Mouse (Mus musculus): ENCODE data around the gene Nbea.
"Not testable (repeated sequence)": the region's sequence is repeated elsewhere in the genome, so short reads cannot be mapped to it uniquely, and the experiment has no call there.

Nbea gene

DNA sequence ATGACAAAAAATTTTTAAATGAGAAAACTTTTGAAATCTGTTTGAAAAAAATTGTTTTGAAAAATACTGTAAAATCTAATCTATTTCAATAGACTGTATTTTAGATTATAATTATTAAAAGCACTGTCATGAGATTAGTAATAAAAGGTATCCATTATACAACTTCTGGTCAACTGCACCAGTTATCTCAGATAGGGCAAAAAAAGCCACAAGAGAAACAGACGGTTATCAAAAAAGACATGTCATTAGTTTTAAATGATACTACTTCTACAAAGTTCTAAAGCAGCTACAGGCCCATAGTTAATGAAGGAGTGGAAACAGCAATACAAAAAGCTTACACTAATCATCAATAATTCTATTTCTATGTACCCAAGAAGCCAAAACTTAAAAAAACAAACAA, 144.0 kb downstream of the Nbea start:
- no peak for DNase-seq (ENCODE audit: low read depth in 2 of 2, low spot score in 2 of 2)

DNA sequence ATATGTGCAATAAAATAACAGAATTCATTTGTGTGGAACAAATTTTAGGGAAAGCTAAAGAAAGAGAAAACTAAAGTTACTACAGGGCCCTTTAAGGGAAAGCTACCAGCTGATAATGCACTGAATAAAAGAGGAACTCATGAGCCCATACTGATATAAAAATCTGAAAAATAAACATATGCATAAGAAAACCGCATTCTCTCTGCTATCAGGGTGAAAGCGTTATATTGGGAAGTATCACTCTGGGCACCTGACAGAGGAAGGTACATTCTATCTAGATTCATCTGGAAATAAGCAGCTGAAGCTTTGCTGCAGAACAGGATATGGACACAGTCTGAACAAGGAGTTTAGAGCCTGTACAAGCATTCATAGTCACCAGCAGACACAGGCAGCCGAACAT, 148.9 kb downstream of the Nbea start:
- no peak for DNase-seq (ENCODE audit: low read depth in 2 of 2, low spot score in 2 of 2)

DNA sequence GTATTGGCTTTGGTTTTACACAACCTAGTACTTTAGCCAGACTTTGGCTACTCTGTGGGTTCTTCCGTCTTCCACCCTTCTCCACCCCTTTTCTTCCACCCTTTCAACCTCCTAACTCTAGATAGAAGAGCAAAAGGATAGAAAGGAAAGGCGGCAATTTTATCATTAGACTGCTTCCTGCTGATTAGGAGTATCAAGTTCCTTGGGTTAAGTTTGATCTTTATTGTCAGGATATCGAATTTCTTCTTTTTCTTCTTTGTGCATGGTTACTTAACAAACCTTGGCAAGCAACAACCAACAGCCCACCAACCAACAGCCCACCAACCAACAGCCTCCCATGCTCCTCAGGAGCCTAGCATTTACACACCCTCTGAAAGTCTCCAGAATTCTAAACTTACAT, 165.0 kb downstream of the Nbea start:
- DNase-seq (ENCODE audit: low read depth in 2 of 2, low spot score in 2 of 2): no peak

DNA sequence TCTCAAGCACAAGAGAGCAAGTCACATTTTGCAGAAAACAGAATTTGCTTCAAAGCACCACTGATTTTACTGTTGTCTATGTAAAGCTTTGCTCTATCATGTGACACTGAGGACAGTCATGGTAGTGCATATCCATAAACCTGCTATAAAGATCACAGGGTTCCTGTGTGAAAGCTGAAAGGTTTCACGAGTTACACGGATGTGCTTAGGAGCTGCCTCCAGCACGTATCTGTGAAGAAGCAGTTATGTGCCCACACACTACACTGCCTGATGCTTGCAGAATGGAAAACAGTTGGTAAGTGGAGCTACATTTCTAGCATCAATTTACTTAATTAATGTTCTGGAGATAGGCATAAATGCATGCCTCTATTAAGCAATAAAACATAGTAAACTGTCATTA, 172.4 kb downstream of the Nbea start:
- DNase-seq (ENCODE audit: low read depth in 2 of 2, low spot score in 2 of 2): no peak

DNA sequence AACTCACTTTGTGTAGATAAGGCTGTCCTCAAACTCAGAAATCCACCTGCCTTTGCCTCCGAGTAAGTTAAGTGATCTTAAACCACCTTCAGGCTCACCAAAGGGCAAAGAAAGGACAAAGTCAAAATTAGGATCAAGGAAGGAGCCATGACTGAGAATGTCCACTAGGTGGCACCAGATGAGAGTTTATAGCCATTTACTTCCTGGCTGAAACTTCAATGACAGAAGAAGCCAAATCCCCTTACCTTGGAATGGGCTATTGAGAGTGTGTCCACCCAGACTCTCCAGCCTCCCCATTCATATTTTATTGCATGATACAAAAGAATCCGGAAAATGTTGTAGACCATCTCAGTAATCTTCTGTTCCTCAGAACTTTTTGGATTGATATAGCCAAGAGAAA, 175.5 kb downstream of the Nbea start:
- DNase-seq (ENCODE audit: low read depth in 2 of 2, low spot score in 2 of 2): no peak

DNA sequence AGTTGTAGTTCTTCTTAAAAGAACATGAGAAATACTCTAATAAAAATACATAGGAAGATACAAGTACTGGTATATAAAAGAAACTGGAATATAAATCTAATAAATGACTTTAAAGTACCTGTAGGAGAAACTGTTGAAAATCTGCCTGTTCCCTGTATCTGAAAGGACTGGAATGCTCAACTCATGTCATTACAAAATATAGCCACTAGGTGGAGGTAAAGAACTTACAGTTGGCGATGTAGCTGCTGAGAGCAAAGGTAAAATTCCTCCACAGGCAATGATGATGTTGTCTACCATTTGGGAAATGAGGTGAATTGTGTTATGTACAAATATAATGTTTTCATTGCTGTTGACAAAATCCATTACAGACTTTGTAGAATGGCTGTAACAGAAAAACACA, 183.2 kb downstream of the Nbea start:
- no peak for DNase-seq (ENCODE audit: low read depth in 2 of 2, low spot score in 2 of 2)

DNA sequence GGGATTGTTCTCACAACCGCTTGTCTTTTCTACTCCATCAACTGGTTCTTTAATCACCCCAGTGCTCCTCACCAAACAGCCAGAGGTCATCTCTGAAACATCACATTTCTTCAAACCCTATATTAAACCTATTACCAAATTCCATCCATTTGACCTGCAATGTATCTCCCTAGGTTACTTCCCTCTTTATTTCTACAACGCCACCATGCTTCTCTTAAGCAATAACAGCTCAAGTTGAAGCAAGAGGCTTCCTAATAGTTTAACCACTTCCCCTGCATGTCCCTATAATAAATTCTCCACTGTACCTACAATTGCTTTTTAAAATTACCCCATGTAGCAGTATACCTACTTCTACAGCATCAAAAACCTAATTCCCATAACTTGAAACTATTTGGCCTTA, 205.1 kb downstream of the Nbea start:
- DNase-seq (ENCODE audit: low read depth in 2 of 2, low spot score in 2 of 2): no peak

DNA sequence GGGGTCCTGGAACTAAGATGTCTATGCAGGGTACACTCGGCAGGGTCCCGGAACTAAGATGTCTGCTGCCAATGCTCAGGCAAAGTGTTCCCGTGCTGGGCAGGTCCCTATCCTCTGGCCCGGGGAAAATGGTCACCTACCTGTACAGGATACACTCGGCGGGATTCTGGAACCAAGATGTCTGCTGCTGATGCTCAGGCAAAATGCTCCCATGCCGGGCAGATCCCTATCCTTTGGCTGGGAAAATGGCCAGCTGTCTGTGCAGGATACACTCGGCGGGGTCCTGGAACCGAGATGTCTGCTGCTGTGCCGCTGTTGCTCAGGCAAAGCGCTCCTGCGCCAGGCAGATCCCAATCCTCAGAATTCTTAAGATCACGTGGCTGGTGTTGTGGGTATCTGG, 206.5 kb downstream of the Nbea start:
- DNase-seq (ENCODE audit: low read depth in 2 of 2, low spot score in 2 of 2): not testable (repeated sequence)

DNA sequence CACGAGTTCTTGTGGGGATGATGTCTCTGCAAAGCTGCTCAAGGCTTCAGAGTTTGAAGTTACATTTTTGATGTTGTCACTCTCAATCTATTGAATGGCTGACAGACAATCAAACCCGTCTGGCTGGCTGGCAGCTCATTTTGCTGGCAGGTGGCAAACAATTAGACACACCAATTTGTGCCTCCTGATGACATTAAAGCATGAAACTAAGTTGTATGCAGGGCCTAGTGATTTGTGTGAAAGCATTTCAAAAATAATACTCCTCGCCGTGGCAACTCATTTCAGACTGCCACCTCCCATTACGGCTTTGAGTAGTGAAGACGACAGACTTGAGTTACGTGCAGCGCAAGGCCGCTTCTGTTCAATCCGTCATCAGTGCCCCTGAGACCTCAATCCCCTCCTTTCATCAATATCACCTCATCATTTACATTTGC, 217.8 kb downstream of the Nbea start:
- no peak for DNase-seq (ENCODE audit: low read depth in 2 of 2, low spot score in 2 of 2)

DNA sequence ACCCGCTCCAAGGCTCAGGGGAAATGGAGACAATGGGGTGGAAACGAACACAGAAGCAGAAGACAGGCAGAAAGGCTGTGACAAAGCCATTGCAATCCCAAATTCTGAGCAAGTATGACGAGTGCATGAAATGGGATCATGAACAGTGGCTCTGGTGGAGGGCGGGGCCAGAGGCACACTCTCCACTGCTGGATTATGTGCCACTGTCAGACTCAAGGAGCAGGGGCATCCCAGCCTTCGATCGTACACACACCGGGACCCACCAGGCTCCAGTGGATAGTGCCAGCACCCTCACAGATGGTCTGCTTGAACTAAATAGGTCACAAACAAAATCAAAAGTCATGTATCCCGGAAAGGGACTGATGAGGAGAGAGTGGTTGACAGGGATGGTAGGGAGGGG, 220.5 kb downstream of the Nbea start:
- DNase-seq (ENCODE audit: low read depth in 2 of 2, low spot score in 2 of 2): no peak

DNA sequence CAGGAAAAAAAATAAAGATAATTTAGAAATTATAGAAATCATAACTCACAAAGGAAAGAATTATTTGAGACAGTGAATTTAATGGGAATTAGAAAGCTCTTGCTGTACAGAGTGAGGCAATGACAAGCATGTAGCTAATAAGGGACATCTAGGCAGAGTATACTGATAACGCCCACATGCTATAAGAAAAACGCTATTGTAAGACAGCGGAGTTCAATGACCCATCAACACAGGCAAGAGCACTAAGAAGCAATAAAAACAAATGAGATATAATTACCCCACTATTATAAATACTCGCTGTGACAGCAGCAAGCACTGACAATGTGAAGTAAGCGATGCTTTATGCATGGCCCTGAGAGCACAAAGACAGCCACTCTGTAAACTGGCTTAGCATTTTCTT, 233.5 kb downstream of the Nbea start:
- no peak for DNase-seq (ENCODE audit: low read depth in 2 of 2, low spot score in 2 of 2)

DNA sequence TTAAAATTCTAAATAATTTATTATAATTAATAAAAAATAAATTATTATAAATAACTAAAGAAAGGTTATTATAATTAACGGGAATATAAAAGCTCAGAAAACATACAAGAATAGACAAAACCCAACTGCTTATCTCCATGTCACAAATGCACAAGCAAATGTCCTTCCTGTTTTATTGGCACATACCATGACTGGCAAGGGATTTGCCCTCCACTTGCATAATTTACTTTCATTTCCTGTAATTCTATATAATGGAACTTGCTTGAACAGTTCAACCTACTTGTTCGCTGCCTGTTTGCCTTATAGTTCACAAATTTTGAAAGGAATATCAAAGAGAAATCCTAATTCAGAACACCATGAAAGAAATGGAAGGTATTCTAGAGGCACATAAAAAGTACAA, 234.4 kb downstream of the Nbea start:
- DNase-seq (ENCODE audit: low read depth in 2 of 2, low spot score in 2 of 2): no peak

DNA sequence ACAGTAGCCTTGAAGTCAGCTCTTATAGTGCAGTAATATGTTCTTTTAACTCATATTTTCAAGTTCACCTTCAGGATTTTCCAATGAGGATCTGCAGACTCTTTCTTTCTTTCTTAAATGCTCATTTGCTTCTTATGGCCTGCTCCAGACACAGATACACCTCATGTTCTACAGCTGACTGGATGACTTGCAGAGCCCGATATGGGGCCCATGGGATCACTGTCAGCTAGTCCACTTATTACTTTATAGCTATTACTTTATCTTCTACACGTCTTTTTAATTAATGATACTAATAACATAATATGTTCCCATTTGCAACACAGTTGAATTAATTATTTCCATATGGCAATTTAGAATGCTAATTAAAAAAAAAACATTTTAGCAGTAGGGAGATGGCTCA, 256.2 kb downstream of the Nbea start:
- DNase-seq (ENCODE audit: low read depth in 2 of 2, low spot score in 2 of 2): no peak

DNA sequence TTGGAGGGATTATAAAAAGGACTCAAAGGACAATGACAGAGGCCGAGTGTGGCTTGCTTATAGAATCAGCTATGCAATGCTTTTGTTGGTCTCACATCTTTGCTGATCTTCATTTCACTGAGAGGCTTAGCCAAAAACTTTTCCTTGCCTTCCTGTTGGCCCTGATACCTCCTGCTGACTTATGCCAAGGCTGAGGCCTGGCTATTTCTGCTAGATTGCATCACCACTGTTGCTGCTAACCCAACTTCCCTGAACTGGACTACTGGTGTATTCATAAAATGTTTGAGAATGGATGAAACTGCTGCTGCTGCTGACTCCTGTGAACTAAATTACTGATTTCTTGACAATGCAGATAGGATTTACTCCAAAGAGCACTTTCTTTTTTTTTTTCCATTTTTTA, 274.2 kb downstream of the Nbea start:
- no peak for DNase-seq (ENCODE audit: low read depth in 2 of 2, low spot score in 2 of 2)

DNA sequence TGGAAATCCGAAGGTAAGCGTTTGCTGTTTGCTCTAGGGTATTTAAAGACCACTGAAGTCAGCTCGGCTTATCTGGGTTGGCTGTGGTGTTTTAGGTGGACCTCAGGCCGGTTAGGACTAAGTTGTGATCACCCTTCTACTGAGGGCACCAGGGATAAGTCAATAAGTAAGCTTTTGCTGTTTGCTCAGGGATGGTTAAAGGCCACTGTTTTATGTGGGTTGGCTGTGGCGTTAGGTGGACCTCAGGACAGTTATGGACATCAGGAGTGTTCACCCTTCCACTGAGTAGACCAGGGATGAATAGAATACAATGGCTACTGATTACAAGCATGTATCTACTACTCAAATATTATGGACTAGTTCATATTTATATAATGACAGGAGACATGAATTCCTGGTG, 292.9 kb downstream of the Nbea start:
- DNase-seq (ENCODE audit: low read depth in 2 of 2, low spot score in 2 of 2): no peak

DNA sequence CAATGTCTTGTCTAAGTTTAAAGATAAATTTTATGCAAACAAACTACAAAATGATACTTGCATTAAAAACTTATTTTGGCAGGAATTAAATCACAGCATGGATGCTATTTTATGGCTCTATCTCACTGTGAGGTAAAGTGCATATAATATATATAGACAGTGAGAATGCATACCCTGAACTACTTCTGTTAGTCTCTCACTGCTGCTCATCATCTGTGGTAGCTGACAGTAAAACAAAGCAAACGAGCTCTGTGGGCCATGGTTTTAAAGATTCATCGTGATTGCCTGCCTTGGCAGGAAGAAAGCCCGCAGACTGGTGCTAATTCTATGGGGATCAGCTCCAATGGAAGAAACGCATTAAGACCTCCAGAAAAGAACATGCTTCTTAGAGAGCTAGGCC, 294.3 kb downstream of the Nbea start:
- DNase-seq (ENCODE audit: low read depth in 2 of 2, low spot score in 2 of 2): no peak

DNA sequence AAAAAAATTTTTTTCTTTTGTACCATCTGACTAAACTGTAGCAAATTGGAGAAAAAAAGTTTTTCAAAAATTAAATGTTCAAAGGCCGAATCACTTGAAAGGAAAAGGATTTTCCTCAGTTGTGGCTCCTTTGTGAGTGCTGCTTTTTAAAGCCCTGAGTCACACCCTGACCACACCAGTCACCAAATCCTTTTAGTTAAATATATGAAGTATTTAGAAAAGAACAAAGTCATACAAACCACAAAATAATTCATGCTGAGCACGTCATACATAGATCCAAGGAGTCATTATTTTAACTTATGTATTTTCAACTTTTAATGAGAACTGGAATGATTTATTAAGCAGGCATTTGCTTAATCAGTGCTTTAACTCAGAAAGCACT, 295.7 kb downstream of the Nbea start:
- no peak for DNase-seq (ENCODE audit: low read depth in 2 of 2, low spot score in 2 of 2)

DNA sequence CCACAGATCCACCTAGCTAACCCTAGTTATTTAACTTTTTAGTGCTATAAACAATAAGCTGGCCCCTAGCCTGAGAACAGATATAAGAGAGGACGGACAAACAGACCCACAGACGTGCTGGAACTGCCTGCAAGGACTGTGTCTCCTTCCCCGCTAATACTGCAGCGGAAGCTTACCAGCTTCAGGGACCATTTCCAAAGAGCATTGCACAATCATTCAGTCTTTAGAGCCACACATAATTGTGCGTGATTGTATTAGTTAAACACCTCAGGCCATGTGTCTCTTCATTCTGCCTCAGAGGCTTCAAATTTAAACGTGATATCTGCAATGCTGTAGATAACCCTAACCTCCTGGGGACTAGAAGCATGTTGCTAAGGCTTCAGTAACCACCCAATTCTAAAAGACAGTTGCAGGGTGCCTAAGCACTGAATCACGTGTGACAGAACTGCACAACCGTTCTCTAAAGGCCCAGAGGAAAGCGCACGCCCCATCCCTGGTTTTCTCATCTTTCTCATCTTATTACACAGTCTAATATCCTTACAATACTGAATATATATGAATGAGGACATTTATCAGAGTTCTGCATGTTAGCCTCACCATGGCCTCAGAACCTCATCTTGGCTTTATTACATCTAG, 296.2 kb downstream of the Nbea start:
- DNase-seq (ENCODE audit: low read depth in 2 of 2, low spot score in 2 of 2): no peak

DNA sequence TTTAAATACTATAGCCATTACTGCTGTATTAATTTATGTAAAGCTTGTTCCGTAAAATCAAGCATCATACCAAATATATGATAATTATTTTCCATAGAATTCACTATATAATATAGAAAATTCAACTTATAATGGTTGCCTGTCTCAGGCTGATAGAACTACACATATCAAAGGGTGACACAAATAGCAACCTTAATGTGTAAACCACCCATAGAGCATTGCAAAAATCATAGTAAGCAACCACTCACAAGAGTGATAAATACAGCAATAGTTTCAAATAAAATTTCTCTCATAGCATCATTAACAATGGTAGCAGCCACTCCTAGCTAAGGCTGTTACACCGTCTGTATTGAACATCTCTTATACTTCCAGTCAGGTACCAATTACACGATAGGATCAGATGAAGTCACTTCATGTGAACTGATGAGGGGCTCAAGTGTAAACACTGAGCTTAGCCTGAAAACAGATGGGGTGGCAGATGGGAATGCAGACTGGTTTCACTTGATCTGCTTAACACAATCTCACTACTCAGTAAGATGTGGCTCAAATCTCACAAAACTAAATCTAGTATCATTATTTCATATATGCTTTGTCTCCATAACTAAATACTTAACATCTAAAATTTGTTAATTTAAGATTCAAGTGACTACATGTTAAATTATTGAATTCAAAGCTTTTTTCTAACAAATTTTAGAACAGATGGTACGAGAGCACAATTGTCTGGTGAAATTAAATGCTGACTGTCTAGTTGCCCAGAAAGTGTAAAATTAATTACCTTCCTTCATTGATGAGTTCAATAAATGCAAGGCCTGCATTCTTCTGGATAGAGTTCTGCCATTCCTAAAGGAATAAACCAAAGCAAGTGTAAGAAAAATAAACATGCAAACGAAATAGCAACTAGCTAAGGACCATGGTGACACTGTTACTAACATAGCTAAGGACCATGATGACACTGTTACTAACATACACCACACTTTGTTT, 310.3 kb downstream of the Nbea start:
- DNase-seq (ENCODE audit: low read depth in 2 of 2, low spot score in 2 of 2): no peak

DNA sequence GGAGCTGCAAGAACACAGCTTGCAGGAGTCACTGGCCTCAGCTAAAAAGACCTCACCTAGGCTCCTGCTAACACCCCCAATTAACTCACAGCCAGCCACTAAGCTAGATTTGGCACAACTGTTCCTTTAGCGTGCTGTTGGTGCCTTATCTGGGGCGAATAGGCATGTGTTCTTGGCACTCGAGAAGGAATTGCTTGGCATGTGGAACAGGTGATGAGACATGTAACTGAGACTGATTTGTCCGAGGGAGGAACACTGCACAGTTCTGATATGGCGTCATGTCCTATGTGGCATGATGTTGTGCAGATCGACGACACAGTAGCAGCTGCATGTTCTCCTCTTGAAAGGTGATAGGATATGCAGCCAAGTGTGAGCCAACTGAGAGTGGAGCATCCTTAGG, 331.0 kb downstream of the Nbea start:
- DNase-seq (ENCODE audit: low read depth in 2 of 2, low spot score in 2 of 2): no peak

DNA sequence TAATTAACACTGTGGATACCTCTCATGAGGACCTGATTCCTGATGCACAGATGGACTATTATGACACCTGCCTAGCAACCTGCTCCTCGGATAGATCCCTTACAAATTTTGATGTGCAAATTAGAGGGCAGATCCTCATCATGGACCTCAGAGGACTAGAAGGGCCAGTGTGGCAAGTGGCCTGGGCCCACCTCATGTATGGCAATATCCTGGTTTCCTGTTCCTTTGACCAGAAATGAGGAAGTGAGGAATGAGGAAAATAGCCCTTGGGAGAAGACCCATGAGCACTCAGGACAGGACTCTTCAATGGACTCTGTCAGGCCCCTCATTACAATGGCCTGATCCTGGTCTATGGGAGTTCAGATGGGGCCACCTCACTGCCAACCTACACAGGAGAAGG, 336.4 kb downstream of the Nbea start:
- DNase-seq (ENCODE audit: low read depth in 2 of 2, low spot score in 2 of 2): no peak

DNA sequence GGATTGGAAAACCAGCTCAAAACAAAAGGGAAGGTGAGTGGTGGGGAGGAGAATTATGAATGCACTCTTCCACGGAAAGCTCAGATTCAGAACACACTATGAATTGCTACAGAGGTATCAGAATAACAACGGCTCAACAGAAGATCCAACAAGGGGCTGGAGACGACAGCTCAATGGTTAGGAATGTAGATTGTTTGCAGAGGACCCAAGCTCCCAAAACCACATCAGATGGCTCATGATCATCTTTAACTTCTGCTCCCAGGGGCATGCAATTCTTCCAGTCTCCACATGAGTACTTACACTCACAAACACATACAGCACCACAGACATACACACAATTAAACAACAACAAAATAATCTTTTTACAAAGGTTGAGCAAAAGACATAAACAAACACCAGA, 346.3 kb downstream of the Nbea start:
- no peak for DNase-seq (ENCODE audit: low read depth in 2 of 2, low spot score in 2 of 2)

DNA sequence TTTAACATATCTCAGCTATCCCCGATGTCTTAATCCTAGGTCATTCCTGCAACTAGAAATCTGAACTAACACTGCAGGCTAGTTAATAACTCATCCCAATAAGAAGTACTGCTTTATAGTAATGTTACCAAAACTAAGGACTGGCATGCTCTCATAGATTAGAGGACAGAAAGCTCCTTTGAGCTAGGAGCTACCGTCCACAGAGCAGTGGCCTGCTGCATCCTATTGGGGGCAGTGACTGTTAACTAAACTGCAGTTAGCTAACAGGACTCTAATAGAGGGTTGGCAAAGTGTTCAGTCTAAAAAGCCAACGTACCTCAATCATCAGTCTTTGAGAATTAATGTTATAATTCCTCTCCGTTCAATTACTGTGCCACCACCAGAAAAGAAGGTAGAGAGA, 348.3 kb downstream of the Nbea start:
- DNase-seq (ENCODE audit: low read depth in 2 of 2, low spot score in 2 of 2): no peak
